Mouse (Mus musculus) lung, postnatal 14 days (tissue): ENCODE data around the gene 4933430I17Rik.
"Not testable (repeated sequence)": the region's sequence is repeated elsewhere in the genome, so short reads cannot be mapped to it uniquely, and the experiment has no call there.

Source experiments
- DNase-seq: peaks from one replicate; pipeline ENCODE4 v3.0.0; 2021

Gene 4933430I17Rik

GRCm38 (mm10) chr4:62557436-62557835 lies 32.3 kb downstream of the 4933430I17Rik start:
- DNase-seq = no peak

GRCm38 (mm10) chr4:62559797-62560329 lies 34.7 kb downstream of the 4933430I17Rik start, which contains the start of gene Rgs3:
Gene Rgs3 (plus strand): TSS chr4:62559847.
- DNase-seq = no peak

- DNase-seq = peak; percentile 86
Observed at GRCm38 (mm10) chr4:62560963-62561629, 35.9 kb downstream of the 4933430I17Rik start.

- no peak for DNase-seq
Observed at GRCm38 (mm10) chr4:62561630-62562001, 36.4 kb downstream of the 4933430I17Rik start.

GRCm38 (mm10) chr4:62562006-62562405 lies 36.8 kb downstream of the 4933430I17Rik start:
- no peak for DNase-seq

GRCm38 (mm10) chr4:62566530-62566929 lies 41.4 kb downstream of the 4933430I17Rik start:
- no peak for DNase-seq

GRCm38 (mm10) chr4:62567696-62568095 lies 42.5 kb downstream of the 4933430I17Rik start:
- no peak for DNase-seq

- no peak for DNase-seq
Observed at GRCm38 (mm10) chr4:62568359-62568758, 43.2 kb downstream of the 4933430I17Rik start.

GRCm38 (mm10) chr4:62569603-62570002 lies 44.4 kb downstream of the 4933430I17Rik start:
- no peak for DNase-seq

GRCm38 (mm10) chr4:62570029-62570428 lies 44.9 kb downstream of the 4933430I17Rik start:
- no peak for DNase-seq

GRCm38 (mm10) chr4:62582365-62583264 lies 57.4 kb downstream of the 4933430I17Rik start:
- DNase-seq = peak; percentile 45

GRCm38 (mm10) chr4:62583265-62584092 lies 58.3 kb downstream of the 4933430I17Rik start:
- peak; percentile 54 for DNase-seq

- no peak for DNase-seq
Observed at GRCm38 (mm10) chr4:62587067-62587466, 61.9 kb downstream of the 4933430I17Rik start.

GRCm38 (mm10) chr4:62590878-62591277 lies 65.7 kb downstream of the 4933430I17Rik start:
- DNase-seq = no peak

GRCm38 (mm10) chr4:62591326-62591725 lies 66.2 kb downstream of the 4933430I17Rik start:
- peak; percentile 51 for DNase-seq

GRCm38 (mm10) chr4:62593546-62594240 lies 68.5 kb downstream of the 4933430I17Rik start:
- not testable (repeated sequence) for DNase-seq

- no peak for DNase-seq
Observed at GRCm38 (mm10) chr4:62594442-62594841, 69.3 kb downstream of the 4933430I17Rik start.

- DNase-seq = no peak
Observed at GRCm38 (mm10) chr4:62596051-62596450, 70.9 kb downstream of the 4933430I17Rik start.
